Mouse (Mus musculus) intestine, embryonic 14.5 days (tissue): Measurements from ENCODE around the gene Ezh2. TPM values are rescaled to one million over a fixed set of nuclear protein-coding genes. Genes with fewer than 3 reads are reported as not detected.
A peak's percentile ranks its signal among the peaks of the same experiment; 100 is the strongest.
"Not testable (repeated sequence)": the region's sequence is repeated elsewhere in the genome, so short reads cannot be mapped to it uniquely, and the experiment has no call there.

Source experiments
- ATAC-seq: fragments of 200-750 bp; cut with Nextera tagmentation; replicated peaks from 2 replicates; pipeline ENCODE4 v1.8.0; 2017; ENCODE audit warnings: low read depth, moderate number of reproducible peaks, moderate TSS enrichment, moderate library complexity; ENCODE audit not compliant: low FRiP score, low TSS enrichment
- DNase-seq: peaks from one replicate; pipeline ENCODE4 v3.0.0-alpha.2; 2018; ENCODE audit warnings: low spot score
- H3K27ac ChIP-seq: fragments of 300-500 bp; sonication (generic); 2 replicates; pipeline ENCODE4 v1.5.1; 2014; ENCODE audit warnings: low read depth, mild to moderate bottlenecking, control low read depth
- H3K27me3 ChIP-seq: fragments of 300-500 bp; sonication (generic); replicated peaks from 2 replicates; pipeline ENCODE4 v1.6.1; 2014; ENCODE audit warnings: low read length, control low read depth; ENCODE audit not compliant: control insufficient read depth, insufficient read depth
- H3K36me3 ChIP-seq: fragments of 300-500 bp; sonication (generic); 2 replicates; pipeline ENCODE4 v1.6.1; 2014; ENCODE audit warnings: low read length, control low read depth; ENCODE audit not compliant: control insufficient read depth, insufficient read depth
- H3K4me1 ChIP-seq: fragments of 300-500 bp; sonication (generic); replicated peaks from 2 replicates; pipeline ENCODE4 v1.6.1; 2014; ENCODE audit warnings: low read length, control low read depth, mixed read lengths; ENCODE audit not compliant: control insufficient read depth, insufficient read depth
- H3K4me2 ChIP-seq: fragments of 300-500 bp; sonication (generic); 2 replicates; pipeline ENCODE4 v1.6.1; 2014; ENCODE audit warnings: low read length
- H3K4me3 ChIP-seq: fragments of 300-500 bp; sonication (generic); 2 replicates; pipeline ENCODE4 v1.5.1; 2014; ENCODE audit warnings: low read depth, low read length, control low read depth, mixed read lengths
- H3K9ac ChIP-seq: fragments of 300-500 bp; sonication (generic); 2 replicates; pipeline ENCODE4 v1.6.1; 2014; ENCODE audit warnings: mild to moderate bottlenecking, low read length
- H3K9me3 ChIP-seq: fragments of 300-500 bp; sonication (generic); 2 replicates; pipeline ENCODE4 v1.6.1; 2016; ENCODE audit warnings: low read length, control low read depth; ENCODE audit not compliant: control insufficient read depth
- WGBS: fragments of 180-500 bp; shearing (Covaris S2); extraction: QIAGEN DNeasy Blood & Tissue Kit; methylation state at CpG from one replicate; pipeline ENCODE4 v1.1.7; 2014; 5-methylcytosine and 5-hydroxymethylcytosine counted together
- polyA plus RNA-seq: library from polyadenylated mRNA; unstranded; fragments of >200 nt; fragmentation: Nextera tagmentation; extraction: Ambion mirVana; gene quantifications from 2 replicates; pipeline ENCODE4 v1.2.1, GENCODE M21; 2014

The Ezh2 gene
- polyA plus RNA-seq, 1 experiment from 2014 or later, result 75.4 TPM

DNA sequence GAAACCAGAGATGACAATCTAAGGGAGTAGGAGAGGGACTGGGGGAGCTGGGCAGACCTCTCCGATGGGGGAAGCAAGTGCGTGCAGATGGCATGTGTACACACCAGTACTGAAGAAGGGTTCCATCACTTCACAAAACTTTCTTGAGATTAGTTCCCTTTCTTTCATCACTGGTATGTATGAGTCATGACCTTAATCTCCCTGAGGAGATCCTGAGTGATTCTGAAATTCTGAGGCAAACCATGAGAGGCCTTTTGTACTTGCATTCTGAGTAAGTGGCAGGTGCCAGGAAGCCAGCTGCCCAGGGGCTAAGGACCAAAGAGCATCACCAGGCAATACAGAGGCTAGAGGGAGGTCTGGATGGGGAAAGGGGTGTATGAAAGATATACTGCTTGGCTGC, 25.9 kb upstream of the Ezh2 start:
- no peaks in the 10 kb centered on the region for H3K9me3 ChIP-seq
- whole genome bisulfite sequencing, result 79% methylated on average over 2 of the region's 2 CpGs
- H3K4me3 ChIP-seq, result no peak overlapping the region
- H3K4me1 ChIP-seq, result no peaks in the 10 kb centered on the region
- ATAC-seq (no peak), DNase-seq (no peak)
- no peak overlapping the region for H3K4me2 ChIP-seq
- no peaks in the 10 kb centered on the region for H3K27me3 ChIP-seq
- no peak overlapping the region for H3K9ac ChIP-seq
- no peaks in the 10 kb centered on the region for H3K36me3 ChIP-seq
- H3K27ac ChIP-seq, result no peak overlapping the region

DNA sequence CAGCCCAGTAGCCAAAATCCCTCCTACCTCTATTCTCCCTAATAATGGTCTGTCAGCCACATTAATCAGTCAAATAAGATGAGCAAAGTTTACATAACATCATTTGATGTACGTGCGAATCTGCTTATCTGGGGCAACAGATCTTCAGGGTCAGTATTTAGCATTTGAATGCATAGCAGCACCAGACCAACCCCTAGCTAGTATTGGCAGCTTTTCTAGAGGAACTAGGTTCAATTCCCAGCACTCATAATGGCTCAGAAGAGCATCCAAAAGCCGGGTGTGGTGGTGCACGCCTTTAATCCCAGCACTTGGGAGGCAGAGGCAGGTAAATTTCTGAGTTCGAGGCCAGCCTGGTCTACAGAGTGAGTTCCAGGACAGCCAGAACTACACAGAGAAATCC, 13.2 kb upstream of the Ezh2 start:
- WGBS, result 57% methylated on average over 5 of the region's 5 CpGs
- H3K27ac ChIP-seq, H3K4me1 ChIP-seq, H3K27me3 ChIP-seq, ATAC-seq, H3K36me3 ChIP-seq, H3K9ac ChIP-seq, DNase-seq, H3K4me2 ChIP-seq, H3K9me3 ChIP-seq, H3K4me3 ChIP-seq: not testable (repeated sequence)

DNA sequence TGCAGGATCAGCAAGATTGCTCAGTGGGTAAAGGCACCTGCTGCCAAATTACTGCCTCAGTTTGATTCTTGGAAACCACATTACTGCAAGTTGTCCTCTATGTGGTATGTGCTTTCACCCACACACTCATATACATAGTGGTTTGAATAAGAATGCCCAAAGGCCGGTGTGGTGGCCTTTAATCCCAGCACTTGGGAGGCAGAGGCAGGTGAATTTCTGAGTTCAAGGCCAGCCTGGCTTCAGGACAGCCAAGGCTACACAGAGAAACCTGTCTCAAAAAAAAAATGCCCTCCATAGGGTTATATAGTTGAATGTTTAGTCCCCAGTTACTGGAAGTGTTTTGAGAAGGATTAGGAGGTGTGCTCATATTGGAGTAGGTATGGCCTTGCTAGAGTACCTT, 6.8 kb upstream of the Ezh2 start:
- Histone ChIP-seq H3K9ac (no peak overlapping the region), H3K9me3 (no peaks in the 10 kb centered on the region), H3K27me3 (no peaks in the 10 kb centered on the region), H3K36me3 (no peaks in the 10 kb centered on the region), H3K4me3 (no peak overlapping the region), H3K27ac (no peak overlapping the region), H3K4me1 (no peaks in the 10 kb centered on the region), H3K4me2 (no peak overlapping the region)
- WGBS, result 92% methylated on average over 1 of the region's 1 CpGs
- no peak for ATAC-seq
- DNase-seq, result no peak

DNA sequence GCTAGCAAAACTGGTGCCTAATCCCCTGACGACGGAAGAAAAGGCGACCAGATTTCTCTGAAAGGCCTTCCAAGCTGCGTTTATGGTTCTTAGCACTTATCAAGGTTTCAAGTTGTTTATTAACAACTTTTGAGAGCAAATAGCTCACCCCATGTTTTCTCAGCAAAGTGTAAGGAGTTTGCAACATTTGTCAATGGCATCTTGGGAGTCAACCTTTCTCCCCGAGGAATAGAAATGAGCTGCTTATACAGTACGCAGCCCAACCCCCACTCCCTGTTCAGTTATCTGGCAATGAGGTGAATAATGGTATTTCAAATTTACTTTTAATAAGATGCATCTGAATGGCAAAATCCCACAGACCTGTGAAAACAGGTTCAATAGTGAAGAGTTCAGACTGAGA, 555 bp upstream of the Ezh2 start:
- DNase-seq, result no peak
- Histone ChIP-seq H3K27ac (peak overlapping the region; percentile 95), H3K4me2 (peak overlapping the region; percentile 89), H3K4me3 (peak overlapping the region; percentile 73), H3K4me1 (no peaks in the 10 kb centered on the region; the same call in 1 of the 2 replicates), H3K36me3 (no peaks in the 10 kb centered on the region), H3K9ac (peak overlapping the region; percentile 92), H3K9me3 (no peaks in the 10 kb centered on the region), H3K27me3 (no peaks in the 10 kb centered on the region)
- no peak for ATAC-seq
- 2% methylated on average over 6 of the region's 6 CpGs for WGBS

DNA sequence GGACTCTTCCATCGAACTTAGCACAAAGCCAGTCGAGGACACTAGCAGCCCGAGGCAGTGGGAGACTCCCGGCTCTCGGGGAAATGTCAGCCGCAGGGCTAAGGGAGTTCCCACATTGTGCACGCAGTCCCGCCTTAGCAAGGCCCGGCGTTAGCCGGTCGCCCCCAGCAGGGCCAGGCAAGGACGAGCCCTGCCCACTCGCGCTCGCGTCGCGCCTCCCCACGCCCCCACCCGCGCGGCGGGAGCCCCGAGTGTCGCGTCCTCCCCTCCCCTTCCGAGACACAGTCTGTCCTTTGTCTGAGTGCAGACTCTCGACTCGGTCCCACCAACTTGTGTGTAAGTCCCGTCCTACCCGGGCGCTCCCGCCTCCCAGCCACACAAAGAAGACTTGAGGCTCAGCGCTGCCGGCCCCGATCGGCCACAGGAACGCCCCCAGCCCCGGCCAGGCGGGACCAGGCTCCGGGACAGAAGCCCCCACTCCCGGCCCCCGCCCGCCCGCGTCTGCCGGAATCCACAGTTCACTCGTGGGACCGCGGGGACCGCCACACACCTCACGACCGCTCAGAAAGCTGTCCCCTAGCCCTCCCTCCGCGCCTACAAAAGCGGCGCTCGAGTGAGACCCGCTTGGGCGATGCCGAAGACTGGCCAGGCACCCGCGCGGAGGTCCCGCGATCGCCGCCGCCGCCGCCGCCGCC, 853 bp downstream of the Ezh2 start:
- DNase-seq (peak; percentile 90), ATAC-seq (peak; percentile 74)
- H3K9ac ChIP-seq, result peak overlapping the region; percentile 92
- H3K4me2 ChIP-seq, result peak overlapping the region; percentile 89
- no peaks in the 10 kb centered on the region for H3K9me3 ChIP-seq
- H3K27ac ChIP-seq, result peak overlapping the region; percentile 95
- no peaks in the 10 kb centered on the region for H3K36me3 ChIP-seq
- peak overlapping the region; percentile 73 for H3K4me3 ChIP-seq
- H3K27me3 ChIP-seq, result no peaks in the 10 kb centered on the region
- under 1% methylated on average over 69 of the region's 74 CpGs for WGBS
- no peaks in the 10 kb centered on the region; the same call in 1 of the 2 replicates for H3K4me1 ChIP-seq

DNA sequence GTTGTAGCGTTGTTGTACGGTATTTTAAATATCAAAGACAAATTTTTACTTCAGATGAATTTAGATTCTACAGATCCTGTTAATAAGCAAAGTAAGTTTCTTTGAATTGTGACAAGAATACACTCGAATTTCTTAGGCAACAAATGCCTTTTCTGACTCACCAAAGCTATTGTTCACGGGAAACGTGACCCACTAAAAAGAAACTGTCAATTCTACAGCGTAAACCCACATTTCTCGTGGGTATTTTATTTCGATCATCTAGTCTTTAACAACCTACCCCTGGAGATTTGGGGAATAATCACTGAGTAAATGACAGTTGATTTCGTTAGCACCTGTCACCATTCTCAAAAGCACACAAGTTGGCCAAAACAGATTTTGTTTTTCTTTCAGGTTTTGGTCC, 1.6 kb downstream of the Ezh2 start:
- peak overlapping the region; percentile 92 for H3K9ac ChIP-seq
- no peaks in the 10 kb centered on the region for H3K27me3 ChIP-seq
- no peak for DNase-seq
- peak overlapping the region; percentile 95; the same call in 1 of the 2 replicates for H3K27ac ChIP-seq
- 11% methylated on average over 9 of the region's 9 CpGs for WGBS
- no peaks in the 10 kb centered on the region for H3K9me3 ChIP-seq
- no peaks in the 10 kb centered on the region for H3K36me3 ChIP-seq
- H3K4me3 ChIP-seq, result peak overlapping the region; percentile 73
- H3K4me2 ChIP-seq, result peak overlapping the region; percentile 89
- ATAC-seq, result no peak
- H3K4me1 ChIP-seq, result no peaks in the 10 kb centered on the region; the same call in 1 of the 2 replicates

DNA sequence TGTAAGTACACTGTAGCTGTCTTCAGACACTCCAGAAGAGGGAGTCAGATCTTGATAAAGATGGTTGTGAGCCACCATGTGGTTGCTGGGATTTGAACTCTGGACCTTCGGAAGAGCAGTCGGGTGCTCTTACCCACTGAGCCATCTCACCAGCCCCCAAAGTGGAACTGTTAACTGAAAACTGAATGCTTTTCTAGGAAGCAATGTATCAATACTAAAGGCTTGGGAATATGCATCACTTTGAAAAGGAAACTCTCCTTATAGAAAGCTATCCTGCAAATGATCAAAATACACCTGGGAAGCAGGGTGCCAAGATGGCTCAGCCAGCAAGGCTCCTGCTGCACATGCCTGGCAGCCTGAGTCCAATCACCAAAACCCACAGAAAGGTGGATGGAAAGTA, 7.8 kb downstream of the Ezh2 start:
- not testable (repeated sequence) for H3K4me2 ChIP-seq, H3K9me3 ChIP-seq, H3K27ac ChIP-seq, DNase-seq, ATAC-seq, H3K9ac ChIP-seq, H3K4me3 ChIP-seq, H3K27me3 ChIP-seq, H3K4me1 ChIP-seq, H3K36me3 ChIP-seq
- WGBS, result 100% methylated on average over 2 of the region's 2 CpGs

DNA sequence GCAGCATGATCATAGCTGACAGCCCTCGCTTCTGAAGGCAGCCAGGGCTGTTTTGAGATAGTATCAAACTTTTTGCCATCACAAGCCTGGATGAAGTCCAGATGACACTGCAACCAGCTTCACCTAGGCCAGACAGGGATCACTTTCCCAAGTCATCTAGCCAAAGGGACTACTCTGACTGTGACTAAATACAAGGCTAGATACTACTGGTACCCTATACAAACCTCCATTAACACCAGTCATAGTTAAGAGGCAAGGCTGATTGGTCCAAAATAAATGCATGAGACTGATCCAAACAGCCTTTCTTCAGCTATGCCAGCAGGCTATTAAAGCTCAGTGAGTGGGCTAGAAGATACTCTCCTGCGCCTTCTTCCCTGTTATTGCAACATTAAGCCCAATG, 22.3 kb downstream of the Ezh2 start:
- no peak overlapping the region for H3K27ac ChIP-seq
- no peak overlapping the region for H3K4me2 ChIP-seq
- WGBS, result 92% methylated on average over 2 of the region's 2 CpGs
- H3K27me3 ChIP-seq, result no peaks in the 10 kb centered on the region
- no peak for ATAC-seq
- no peak overlapping the region for H3K4me3 ChIP-seq
- H3K36me3 ChIP-seq, result peaks cover 55% of the 10 kb centered on the region
- no peak for DNase-seq
- no peaks in the 10 kb centered on the region for H3K9me3 ChIP-seq
- H3K4me1 ChIP-seq, result no peaks in the 10 kb centered on the region
- H3K9ac ChIP-seq, result no peak overlapping the region

DNA sequence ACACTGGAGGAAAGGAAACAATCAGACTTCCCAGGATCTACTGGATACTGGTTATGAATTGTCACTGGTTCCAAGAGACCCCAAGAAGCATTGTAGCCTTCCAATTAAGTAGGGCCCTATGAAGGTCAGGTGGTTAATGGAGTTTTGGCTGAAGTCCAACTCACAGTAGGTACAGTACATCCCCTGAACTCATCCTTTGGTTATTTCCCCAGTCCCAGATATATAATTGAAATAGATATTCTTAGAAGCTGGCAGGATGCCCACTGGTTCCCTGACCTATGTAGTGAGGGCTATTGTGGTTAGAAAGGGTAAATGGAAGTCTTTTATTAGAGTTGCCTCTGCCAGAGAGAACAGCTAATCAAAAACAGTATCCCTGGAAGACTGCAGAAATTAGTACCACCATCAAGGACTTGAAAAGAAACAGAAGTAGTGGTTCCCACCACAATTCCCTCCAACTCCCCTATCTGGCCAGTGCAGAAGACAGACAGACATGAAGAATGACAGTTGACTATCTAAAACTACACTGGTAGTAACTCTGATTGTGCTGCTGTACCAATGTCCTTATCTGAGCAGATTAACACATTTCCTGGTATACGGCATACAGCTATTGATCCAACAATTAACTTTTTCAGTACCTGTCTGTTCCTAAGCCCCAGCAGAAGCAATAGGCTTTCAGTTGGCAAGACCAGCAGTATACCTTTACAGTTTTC, 29.7 kb downstream of the Ezh2 start:
- no peak for ATAC-seq
- H3K36me3 ChIP-seq, result peaks cover 78% of the 10 kb centered on the region
- H3K27me3 ChIP-seq, result no peaks in the 10 kb centered on the region
- no peak overlapping the region for H3K4me3 ChIP-seq
- H3K4me1 ChIP-seq, result no peaks in the 10 kb centered on the region
- DNase-seq, result no peak
- H3K9me3 ChIP-seq, result no peaks in the 10 kb centered on the region
- no peak overlapping the region for H3K4me2 ChIP-seq
- no peak overlapping the region for H3K27ac ChIP-seq
- WGBS, result 66% methylated on average over 1 of the region's 1 CpGs
- H3K9ac ChIP-seq, result no peak overlapping the region
